Mouse (Mus musculus) embryonic fibroblast, embryonic 13.5 days (primary cell): ENCODE results near the gene Vmn1r40. TPM values are rescaled to one million over a fixed set of nuclear protein-coding genes. Genes with fewer than 3 reads are reported as not detected.

Experiments used
- H3K27ac ChIP-seq: 2 replicates; pipeline ENCODE4 v1.5.1; 2012; ENCODE audit warnings: low read length, control low read depth, inconsistent platforms; ENCODE audit not compliant: insufficient read depth
- H3K4me1 ChIP-seq: 2 replicates; pipeline ENCODE4 v1.6.1; 2011; ENCODE audit warnings: low read length; ENCODE audit not compliant: control insufficient read depth, insufficient read depth
- H3K4me3 ChIP-seq: 2 replicates; pipeline ENCODE4 v1.5.1; 2011; ENCODE audit warnings: mild to moderate bottlenecking, control low read depth, low read length; ENCODE audit not compliant: insufficient read depth
- CTCF ChIP-seq: IDR thresholded peaks from 2 replicates; pipeline ENCODE4 v1.5.1; 2011; ENCODE audit warnings: mild to moderate bottlenecking, control low read depth, low read length, moderate library complexity, borderline replicate concordance; ENCODE audit not compliant: insufficient read depth
- POLR2A ChIP-seq: IDR thresholded peaks from 2 replicates; pipeline ENCODE4 v1.6.1; 2011; ENCODE audit warnings: low read depth, mild to moderate bottlenecking, control low read depth, low read length, moderate library complexity
- polyA plus RNA-seq: library from polyadenylated mRNA; stranded (reverse); fragments of >200 nt; gene quantifications from 2 replicates; pipeline ENCODE4 v1.2.4, GENCODE M21; 2011; ENCODE audit warnings: low read depth; ENCODE audit not compliant: missing spikeins, insufficient read length

The Vmn1r40 gene
- polyA plus RNA-seq = not detected in 2 replicates

- H3K4me3 ChIP-seq = no peak within 1 kb of the TSS
- 0 out of 2 replicates have a peak, but pooled peaks cover 3% of the 10 kb centered on the region for H3K4me1 ChIP-seq
- H3K27ac ChIP-seq = peak within 1 kb of the TSS; percentile 61
- TF ChIP-seq CTCF = no peak
- TF ChIP-seq POLR2A = no peak
Measured at GRCm38 (mm10) chr6:89707240-89707639, at the start of gene Vmn1r40. Vmn1r40 (plus strand) TSS chr6:89707540.

GRCm38 (mm10) chr6:89658342-89658741, 49.0 kb upstream of the Vmn1r40 start:
- H3K27ac ChIP-seq = no peak overlapping the region
- no peaks in the 10 kb centered on the region for H3K4me1 ChIP-seq
- H3K4me3 ChIP-seq = no peak overlapping the region
- TF ChIP-seq CTCF (no peak), POLR2A (no peak)

GRCm38 (mm10) chr6:89658931-89659330, 48.4 kb upstream of the Vmn1r40 start:
- Histone ChIP-seq H3K27ac (no peak overlapping the region), H3K4me3 (no peak overlapping the region), H3K4me1 (no peaks in the 10 kb centered on the region)
- TF ChIP-seq POLR2A (no peak), CTCF (no peak)

GRCm38 (mm10) chr6:89659692-89660423, 47.5 kb upstream of the Vmn1r40 start:
- H3K4me3 ChIP-seq = no peak overlapping the region
- TF ChIP-seq POLR2A (no peak), CTCF (peak; percentile 91)
- no peak overlapping the region for H3K27ac ChIP-seq
- no peaks in the 10 kb centered on the region for H3K4me1 ChIP-seq

DNA sequence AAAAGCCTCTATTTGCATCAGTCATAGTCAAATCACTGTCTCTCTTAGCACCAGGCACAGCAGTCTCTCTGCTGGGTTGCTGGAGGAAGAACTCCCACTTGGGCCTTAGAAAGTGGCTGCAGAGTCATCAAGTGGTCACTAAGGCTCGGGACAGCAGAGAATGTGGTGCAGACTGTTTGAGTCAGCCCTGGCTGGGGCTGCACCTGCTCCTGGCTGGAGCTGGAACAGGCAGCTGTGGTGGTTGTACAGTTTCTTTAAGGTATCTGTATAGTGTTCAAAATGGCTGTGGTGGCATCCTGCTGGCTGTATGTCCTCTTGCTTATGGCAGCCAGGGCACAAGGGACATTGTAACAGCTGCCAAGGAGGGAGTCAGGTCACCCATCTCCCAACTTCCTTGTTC, 46.9 kb upstream of the Vmn1r40 start:
- TF ChIP-seq POLR2A (no peak), CTCF (no peak)
- Histone ChIP-seq H3K27ac (no peak overlapping the region), H3K4me3 (no peak overlapping the region), H3K4me1 (no peaks in the 10 kb centered on the region)

- Histone ChIP-seq H3K4me3 (no peak overlapping the region), H3K4me1 (no peaks in the 10 kb centered on the region), H3K27ac (no peak overlapping the region)
- TF ChIP-seq POLR2A (no peak), CTCF (no peak)
Measured at GRCm38 (mm10) chr6:89662521-89662920, 44.8 kb upstream of the Vmn1r40 start.

DNA sequence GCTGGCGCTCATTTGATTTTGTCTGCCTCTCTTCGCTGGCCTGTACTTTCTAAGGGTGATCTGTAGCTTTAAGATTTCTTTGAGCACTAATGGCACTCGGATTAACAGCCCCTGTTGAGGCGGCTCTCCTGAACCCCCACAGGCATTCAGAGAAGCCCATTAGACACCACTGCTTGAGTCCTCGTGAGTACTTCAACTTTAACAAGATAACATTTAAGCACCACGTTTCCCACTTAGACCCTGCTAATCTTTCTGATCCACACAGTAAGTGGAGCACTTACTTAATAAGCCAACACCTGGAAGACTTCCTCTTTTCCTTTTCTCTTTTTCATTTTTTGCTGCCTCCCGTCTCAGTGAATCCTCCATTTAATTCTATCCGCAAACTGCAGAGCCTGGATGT, 42.2 kb upstream of the Vmn1r40 start:
- no peak overlapping the region for H3K27ac ChIP-seq
- TF ChIP-seq POLR2A (no peak), CTCF (no peak)
- H3K4me1 ChIP-seq = no peaks in the 10 kb centered on the region
- no peak overlapping the region for H3K4me3 ChIP-seq

DNA sequence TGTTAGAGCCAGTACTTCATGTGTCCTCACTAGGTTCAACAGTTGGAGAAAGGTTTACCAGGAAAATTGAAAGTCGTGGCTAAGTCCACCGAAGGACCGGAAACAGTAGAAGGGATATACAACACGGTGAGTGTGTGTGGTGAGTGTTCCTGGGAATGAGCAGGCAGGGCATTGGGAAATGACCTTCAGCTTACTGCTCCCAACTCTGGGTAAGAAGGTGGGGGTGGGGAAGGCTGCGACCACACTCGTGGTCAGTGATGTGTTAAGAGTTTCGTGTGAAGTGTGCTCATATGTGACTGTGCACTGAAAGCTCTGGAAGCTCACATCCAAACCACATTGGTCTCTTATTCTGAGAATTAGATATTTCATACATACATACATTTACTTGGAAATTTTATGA, 41.7 kb upstream of the Vmn1r40 start:
- Histone ChIP-seq H3K4me1 (no peaks in the 10 kb centered on the region), H3K27ac (no peak overlapping the region), H3K4me3 (no peak overlapping the region)
- TF ChIP-seq CTCF (no peak), POLR2A (no peak)

GRCm38 (mm10) chr6:89666976-89667375, 40.4 kb upstream of the Vmn1r40 start:
- no peak for TF ChIP-seq POLR2A
- no peak for TF ChIP-seq CTCF
- Histone ChIP-seq H3K4me3 (no peak overlapping the region), H3K4me1 (no peaks in the 10 kb centered on the region), H3K27ac (no peak overlapping the region)

DNA sequence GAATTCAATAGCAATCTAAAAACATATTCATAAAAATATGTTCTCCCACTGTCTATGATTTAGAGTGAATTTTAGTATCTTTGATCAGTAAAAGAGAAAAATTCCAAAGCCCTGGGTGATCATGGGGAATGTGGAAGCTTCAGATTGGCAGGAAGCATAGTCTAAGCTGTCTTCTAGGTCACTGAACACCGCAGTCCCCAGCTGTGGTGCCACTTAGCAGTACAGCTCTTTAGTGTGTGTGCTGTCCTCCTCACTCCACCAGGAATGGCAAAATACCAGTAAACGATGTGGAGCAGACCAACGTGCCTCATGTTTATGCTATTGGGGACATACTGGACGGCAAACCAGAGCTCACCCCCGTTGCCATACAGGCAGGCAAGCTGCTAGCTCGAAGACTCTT, 37.8 kb upstream of the Vmn1r40 start:
- Histone ChIP-seq H3K27ac (no peak overlapping the region), H3K4me3 (no peak overlapping the region), H3K4me1 (no peaks in the 10 kb centered on the region)
- TF ChIP-seq CTCF = no peak
- no peak for TF ChIP-seq POLR2A

DNA sequence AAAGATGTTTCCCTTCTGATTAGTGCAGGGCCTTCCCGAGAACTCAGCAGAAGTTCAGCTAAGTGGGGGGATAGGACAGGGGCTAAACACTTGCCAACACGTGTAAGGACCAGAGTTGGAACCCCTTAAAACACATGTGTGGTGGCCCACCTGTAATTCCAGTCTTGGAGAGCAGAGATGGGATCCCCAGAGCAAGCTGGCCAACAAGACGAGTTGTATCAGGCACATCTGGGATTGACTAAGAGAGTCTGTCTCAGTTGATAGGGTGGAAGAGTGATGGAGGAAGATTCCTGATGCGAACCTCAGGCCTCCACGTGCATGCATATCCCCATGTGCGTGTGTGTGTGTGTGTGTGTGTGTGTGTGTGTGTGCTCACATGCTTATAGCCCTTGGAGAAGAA, 35.9 kb upstream of the Vmn1r40 start:
- H3K4me1 ChIP-seq = no peaks in the 10 kb centered on the region

More for the DNA sequence above, 35.9 kb upstream of the Vmn1r40 start:
- no peak overlapping the region for H3K4me3 ChIP-seq
- no peak overlapping the region for H3K27ac ChIP-seq
- TF ChIP-seq CTCF (no peak), POLR2A (no peak)
